Mouse (Mus musculus) C3H10T1/2 (cell line): Measurements from ENCODE around the gene Hist1h3g. TPM values are rescaled to one million over a fixed set of nuclear protein-coding genes. Genes with fewer than 3 reads are reported as not detected.

ENCODE experiments used
- polyA plus RNA-seq, 2 experiments: library from polyadenylated mRNA; unstranded; fragments of >200 nt; fragmentation: generic; extraction: Trizol; gene quantifications; one replicate each; pipeline ENCODE4 v1.2.1; 2012; ENCODE audit warnings: missing spikeins in 2 of 2

Gene Hist1h3g
- polyA plus RNA-seq, 2 experiments, result 4.5 to 20.4 TPM

Other genes starting within 250 kb of the Hist1h3g start
- 1 to 10 TPM in 1 of 2 experiments, under 1 TPM in 1; 0.22 to 1.4 TPM for gene Zfp322a, start 166.2 kb upstream of the Hist1h3g start, polyA plus RNA-seq
- 10 to 100 TPM in 1 of 2 experiments, 1 to 10 TPM in 1; 9.5 to 13.6 TPM for gene Abt1, start 111.6 kb upstream of the Hist1h3g start, polyA plus RNA-seq
- not detected for gene Btn1a1, start 69.5 kb upstream of the Hist1h3g start, polyA plus RNA-seq
- gene Btn2a2, start 46.6 kb upstream of the Hist1h3g start, polyA plus RNA-seq, result under 1 TPM in 1 of 2 experiments, not detected in 1; 0.15 TPM
- gene Hist1h4h, start 4.4 kb upstream of the Hist1h3g start, polyA plus RNA-seq, result 10 to 100 TPM; 21.7 to 26.9 TPM
- 10 to 100 TPM; 20.1 to 25.8 TPM for gene Hist1h2af, start 1.5 kb upstream of the Hist1h3g start, polyA plus RNA-seq
- gene Hist1h2bh, start 8.0 kb downstream of the Hist1h3g start, polyA plus RNA-seq, result 1 to 10 TPM; 1.5 to 3.4 TPM
- gene Hist1h3f, start 8.6 kb downstream of the Hist1h3g start, polyA plus RNA-seq, result 1 to 10 TPM in 1 of 2 experiments, under 1 TPM in 1; 0.91 to 3.6 TPM
- gene Hist1h4f, start 16.2 kb downstream of the Hist1h3g start, polyA plus RNA-seq, result 10 to 100 TPM in 1 of 2 experiments, 1 to 10 TPM in 1; 6.4 to 30.1 TPM
- under 1 TPM; 0.65 to 0.84 TPM for gene Hist1h1d, start 17.8 kb downstream of the Hist1h3g start, polyA plus RNA-seq
- 1 to 10 TPM; 1.8 to 8.3 TPM for gene Hist1h3e, start 26.9 kb downstream of the Hist1h3g start, polyA plus RNA-seq
- 10 to 100 TPM in 1 of 2 experiments, 1 to 10 TPM in 1; 9.3 to 21.9 TPM for gene Hist1h2ae, start 35.8 kb downstream of the Hist1h3g start, polyA plus RNA-seq
- 10 to 100 TPM in 1 of 2 experiments, 1 to 10 TPM in 1; 7.9 to 12.4 TPM for gene Hist1h2bg, start 36.0 kb downstream of the Hist1h3g start, polyA plus RNA-seq
- 10 to 100 TPM in 1 of 2 experiments, 1 to 10 TPM in 1; 2.2 to 10.3 TPM for gene Hist1h2bf, start 38.8 kb downstream of the Hist1h3g start, polyA plus RNA-seq
- gene Hist1h2ad, start 39.0 kb downstream of the Hist1h3g start, polyA plus RNA-seq, result 1 to 10 TPM; 1.1 to 3.1 TPM
- gene Hist1h3d, start 40.3 kb downstream of the Hist1h3g start, polyA plus RNA-seq, result 1 to 10 TPM; 2.9 to 3.0 TPM
- 10 to 100 TPM in 1 of 2 experiments, 1 to 10 TPM in 1; 3.2 to 10.4 TPM for gene Hist1h4d, start 46.2 kb downstream of the Hist1h3g start, polyA plus RNA-seq
- gene Hist1h2be, start 85.7 kb downstream of the Hist1h3g start, polyA plus RNA-seq, result 1 to 10 TPM; 1.4 to 2.5 TPM
- 1 to 10 TPM; 1.7 to 3.9 TPM for gene Hist1h1e, start 87.1 kb downstream of the Hist1h3g start, polyA plus RNA-seq
- gene Hist1h2ac, start 148.5 kb downstream of the Hist1h3g start, polyA plus RNA-seq, result under 1 TPM; 0.98 TPM
- gene Hist1h2bc, start 148.8 kb downstream of the Hist1h3g start, polyA plus RNA-seq, result 10 to 100 TPM; 11.8 to 98.9 TPM
- under 1 TPM in 1 of 2 experiments, not detected in 1; 0.27 TPM for gene Hist1h1t, start 160.4 kb downstream of the Hist1h3g start, polyA plus RNA-seq
- gene Hist1h4c, start 163.0 kb downstream of the Hist1h3g start, polyA plus RNA-seq, result 1 to 10 TPM; 1.3 to 3.2 TPM
- under 1 TPM; 0.15 to 0.91 TPM for gene Hfe, start 175.4 kb downstream of the Hist1h3g start, polyA plus RNA-seq
- gene Hist1h1c, start 203.4 kb downstream of the Hist1h3g start, polyA plus RNA-seq, result 100 to 1,000 TPM in 1 of 2 experiments, 10 to 100 TPM in 1; 12.7 to 138 TPM
- gene Hist1h3c, start 210.2 kb downstream of the Hist1h3g start, polyA plus RNA-seq, result 10 to 100 TPM in 1 of 2 experiments, 1 to 10 TPM in 1; 5.7 to 21.7 TPM
- 10 to 100 TPM in 1 of 2 experiments, 1 to 10 TPM in 1; 3.2 to 12.9 TPM for gene Hist1h2bb, start 211.3 kb downstream of the Hist1h3g start, polyA plus RNA-seq
- 10 to 100 TPM in 1 of 2 experiments, 1 to 10 TPM in 1; 4.4 to 13.0 TPM for gene Hist1h2ab, start 215.7 kb downstream of the Hist1h3g start, polyA plus RNA-seq
- 1 to 10 TPM; 2.9 to 8.0 TPM for gene Hist1h3b, start 216.8 kb downstream of the Hist1h3g start, polyA plus RNA-seq
- 10 to 100 TPM; 12.9 to 53.5 TPM for gene Hist1h4b, start 221.6 kb downstream of the Hist1h3g start, polyA plus RNA-seq
- gene Hist1h4a, start 225.8 kb downstream of the Hist1h3g start, polyA plus RNA-seq, result 10 to 100 TPM in 1 of 2 experiments, 1 to 10 TPM in 1; 4.4 to 17.3 TPM
- 1 to 10 TPM; 3.2 to 8.0 TPM for gene Hist1h3a, start 227.0 kb downstream of the Hist1h3g start, polyA plus RNA-seq
- 1 to 10 TPM in 1 of 2 experiments, under 1 TPM in 1; 0.26 to 1.2 TPM for gene Hist1h1a, start 228.2 kb downstream of the Hist1h3g start, polyA plus RNA-seq
- under 1 TPM in 1 of 2 experiments, not detected in 1; 0.05 TPM for gene Trim38, start 234.5 kb downstream of the Hist1h3g start, polyA plus RNA-seq